Mouse (Mus musculus): ENCODE measurements at regions not wholly inside any gene's neighbourhood (a gene's known extent, or its start where the extent isn't known, plus 50 kb on each side); places are given as distances from the start of the nearest gene placed in this dataset.

GRCm38 (mm10) chr1:144318289-144318688 lies 69.2 kb upstream of the Rgs1 start (continued):
- no peak for TF ChIP-seq NELFE (IDR thresholded peaks at IDR 0.05; ENCODE audit: low read depth, low read length)

DNA sequence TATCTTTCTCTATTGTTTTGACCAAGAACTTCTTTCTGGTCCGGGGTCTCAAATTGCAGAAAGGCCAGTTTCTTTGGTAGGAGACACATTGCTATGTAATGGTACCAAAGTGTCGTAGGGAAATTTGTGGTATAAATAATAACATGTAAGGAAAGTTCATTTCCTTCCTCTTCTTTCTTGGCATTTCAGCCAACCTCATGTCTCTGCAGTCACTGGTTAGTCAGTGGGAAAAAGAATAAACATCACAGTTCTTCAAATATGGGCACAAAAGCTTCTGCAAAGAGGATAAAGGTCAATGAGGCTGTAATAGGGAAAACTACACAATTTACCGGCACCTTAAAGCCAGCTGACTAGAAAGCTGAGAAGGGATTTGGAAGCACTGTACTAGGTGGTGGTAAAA lies 68.5 kb upstream of the Rgs1 start:
- no peaks in the 10 kb centered on the region for H3K9me3 ChIP-seq (replicated peaks; ENCODE audit: insufficient read depth, low read length)
- no peak overlapping the region for H3K4me3 ChIP-seq (ENCODE audit: control insufficient read depth in 1 of 2, insufficient read depth in 1 of 2, low read depth in 2 of 2, low read length in 2 of 2)
- no peak overlapping the region for H3K9ac ChIP-seq (ENCODE audit: control insufficient read depth, low read depth, low read length, poor library complexity, severe bottlenecking)
- H3K27me3 ChIP-seq (ENCODE audit: control insufficient read depth in 1 of 2, insufficient read depth in 2 of 2, low read length in 2 of 2): no peaks in the 10 kb centered on the region
- peaks cover 25 to 32% of the 10 kb centered on the region in 2 experiments for H3K4me1 ChIP-seq (ENCODE audit: control insufficient read depth in 1 of 2, insufficient read depth in 2 of 2, low read length in 2 of 2)
- TF ChIP-seq E2F4 (IDR thresholded peaks at IDR 0.05; ENCODE audit: borderline replicate concordance, low read depth, low read length) (no peak), MAZ (IDR thresholded peaks at IDR 0.05; ENCODE audit: low read depth, low read length) (no peak), GABPA (IDR thresholded peaks at IDR 0.05; ENCODE audit: low read depth, low read length) (no peak), CTCF (IDR thresholded peaks at IDR 0.05 in 2 of 3, conservative IDR thresholded peaks at IDR 0.05 in 1 of 3; ENCODE audit: control insufficient read depth in 1 of 3, insufficient read depth in 1 of 3, low read depth in 2 of 3, low read length in 3 of 3, poor library complexity in 1 of 3, severe bottlenecking in 1 of 3) (no peak), MAFK (IDR thresholded peaks at IDR 0.05; ENCODE audit: borderline replicate concordance, low read depth, low read length) (no peak), TBP (IDR thresholded peaks at IDR 0.05; ENCODE audit: low read depth, low read length) (no peak), MEF2A (IDR thresholded peaks at IDR 0.05; ENCODE audit: extremely low read depth, insufficient replicate concordance, low read depth, low read length, poor library complexity, severe bottlenecking) (no peak), POLR2AphosphoS2 (IDR thresholded peaks at IDR 0.05; ENCODE audit: low read length) (no peak), BHLHE40 (IDR thresholded peaks at IDR 0.05; ENCODE audit: borderline replicate concordance, low read depth, low read length) (no peak), USF2 (IDR thresholded peaks at IDR 0.05; ENCODE audit: borderline replicate concordance in 1 of 2, insufficient read depth in 1 of 2, low read depth in 1 of 2, low read length in 2 of 2) (no peak), NRF1 (IDR thresholded peaks at IDR 0.05; ENCODE audit: insufficient read depth, low read depth, low read length, poor library complexity, severe bottlenecking) (no peak), MXI1 (IDR thresholded peaks at IDR 0.05; ENCODE audit: low read depth, low read length) (no peak; the same call in 1 of the 2 replicates), TAL1 (IDR thresholded peaks at IDR 0.05; ENCODE audit: low read length) (no peak), ELF1 (IDR thresholded peaks at IDR 0.05; ENCODE audit: low read depth, low read length) (no peak), JUND (IDR thresholded peaks at IDR 0.05; ENCODE audit: low read depth, low read length) (no peak)
- H3K79me2 ChIP-seq (ENCODE audit: control insufficient read depth, insufficient read depth, low read length, poor library complexity): no peaks in the 10 kb centered on the region
- peaks cover 0 to 46% of the 10 kb centered on the region in 2 experiments; a peak in 2 of 4 replicates for H3K36me3 ChIP-seq (ENCODE audit: control insufficient read depth in 1 of 2, insufficient read depth in 2 of 2, low read length in 2 of 2)
- DNase-seq (ENCODE audit: low read depth, low spot score): no peak
- peak overlapping the region; percentile 82 for H3K27ac ChIP-seq (ENCODE audit: control insufficient read depth, low read depth, low read length)

GRCm38 (mm10) chr1:144316251-144316650 lies 67.2 kb upstream of the Rgs1 start:
- H3K9ac ChIP-seq (ENCODE audit: control insufficient read depth, low read depth, low read length, poor library complexity, severe bottlenecking): no peak overlapping the region
- no peaks in the 10 kb centered on the region for H3K9me3 ChIP-seq (replicated peaks; ENCODE audit: insufficient read depth, low read length)
- TF ChIP-seq TCF12 (IDR thresholded peaks at IDR 0.05; ENCODE audit: low read depth, low read length) (no peak), CTCF (IDR thresholded peaks at IDR 0.05 in 2 of 3, conservative IDR thresholded peaks at IDR 0.05 in 1 of 3; ENCODE audit: control insufficient read depth in 1 of 3, insufficient read depth in 1 of 3, low read depth in 2 of 3, low read length in 3 of 3, poor library complexity in 1 of 3, severe bottlenecking in 1 of 3) (no peak), MXI1 (IDR thresholded peaks at IDR 0.05; ENCODE audit: low read depth, low read length) (no peak), MYB (IDR thresholded peaks at IDR 0.05; ENCODE audit: low read depth, low read length) (no peak), POLR2A (IDR thresholded peaks at IDR 0.05; ENCODE audit: control insufficient read depth in 1 of 2, insufficient read depth in 1 of 2, low read depth in 1 of 2, low read length in 2 of 2, poor library complexity in 1 of 2) (no peak), UBTF (IDR thresholded peaks at IDR 0.05; ENCODE audit: borderline replicate concordance, insufficient read depth, low read depth, low read length) (no peak), ZMIZ1 (IDR thresholded peaks at IDR 0.05; ENCODE audit: low read depth, low read length) (no peak), MAZ (IDR thresholded peaks at IDR 0.05; ENCODE audit: low read depth, low read length) (no peak), USF1 (IDR thresholded peaks at IDR 0.05; ENCODE audit: low read depth, low read length) (no peak), MAFK (IDR thresholded peaks at IDR 0.05; ENCODE audit: borderline replicate concordance, low read depth, low read length) (no peak)
- no peak overlapping the region; the same call in 1 of the 2 replicates for H3K27ac ChIP-seq (ENCODE audit: control insufficient read depth, low read depth, low read length)
- H3K36me3 ChIP-seq (ENCODE audit: control insufficient read depth in 1 of 2, insufficient read depth in 2 of 2, low read length in 2 of 2): peaks cover 0 to 54% of the 10 kb centered on the region in 2 experiments; a peak in 2 of 4 replicates
- no peaks in the 10 kb centered on the region for H3K79me2 ChIP-seq (ENCODE audit: control insufficient read depth, insufficient read depth, low read length, poor library complexity)
- H3K27me3 ChIP-seq (ENCODE audit: control insufficient read depth in 1 of 2, insufficient read depth in 2 of 2, low read length in 2 of 2): no peaks in the 10 kb centered on the region
- no peak for DNase-seq (ENCODE audit: low read depth, low spot score)
- H3K4me1 ChIP-seq (ENCODE audit: control insufficient read depth in 1 of 2, insufficient read depth in 2 of 2, low read length in 2 of 2): peaks cover 32 to 42% of the 10 kb centered on the region in 2 experiments
- no peak overlapping the region for H3K4me3 ChIP-seq (ENCODE audit: control insufficient read depth in 1 of 2, insufficient read depth in 1 of 2, low read depth in 2 of 2, low read length in 2 of 2)

Data from MEL (cell line).